Mouse (Mus musculus): ENCODE measurements around the gene Aagab. TPM values are rescaled to one million over a fixed set of nuclear protein-coding genes. Genes with fewer than 3 reads are reported as not detected.

The Aagab gene
- polyA plus RNA-seq, 1 experiment from 2014 or later = 27.8 TPM

DNA sequence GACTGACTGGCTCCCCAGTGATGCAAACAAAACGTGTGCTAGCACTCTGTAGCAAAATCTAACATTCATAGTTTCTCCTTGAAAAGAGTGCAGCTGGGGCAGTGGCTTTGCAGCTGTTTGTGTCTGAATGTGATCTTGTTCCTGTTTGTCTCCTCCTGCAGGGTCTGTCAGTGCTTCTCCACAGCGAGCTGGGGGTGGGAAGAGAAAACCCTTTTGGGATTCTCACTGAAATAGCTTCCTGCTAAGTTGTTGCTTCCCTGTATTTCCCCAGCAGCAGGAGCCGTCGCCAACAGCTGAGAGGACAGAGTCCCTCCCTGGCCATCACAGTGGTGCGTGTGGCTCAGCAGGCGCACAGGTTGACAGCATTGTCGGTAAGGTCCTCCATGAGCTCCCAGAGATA, 33.7 kb downstream of the Aagab start:
- 66% methylated on average over 7 of the region's 7 CpGs for WGBS
- Histone ChIP-seq H3K27ac (no peak overlapping the region), H3K27me3 (ENCODE audit: insufficient read depth, poor library complexity, severe bottlenecking) (no peaks in the 10 kb centered on the region), H3K9me3 (no peaks in the 10 kb centered on the region), H3K4me3 (no peak overlapping the region), H3K36me3 (peaks cover 46% of the 10 kb centered on the region), H3K4me1 (0 out of 2 replicates have a peak, but pooled peaks cover 3% of the 10 kb centered on the region)
- no peak for DNase-seq (ENCODE audit: low spot score)

DNA sequence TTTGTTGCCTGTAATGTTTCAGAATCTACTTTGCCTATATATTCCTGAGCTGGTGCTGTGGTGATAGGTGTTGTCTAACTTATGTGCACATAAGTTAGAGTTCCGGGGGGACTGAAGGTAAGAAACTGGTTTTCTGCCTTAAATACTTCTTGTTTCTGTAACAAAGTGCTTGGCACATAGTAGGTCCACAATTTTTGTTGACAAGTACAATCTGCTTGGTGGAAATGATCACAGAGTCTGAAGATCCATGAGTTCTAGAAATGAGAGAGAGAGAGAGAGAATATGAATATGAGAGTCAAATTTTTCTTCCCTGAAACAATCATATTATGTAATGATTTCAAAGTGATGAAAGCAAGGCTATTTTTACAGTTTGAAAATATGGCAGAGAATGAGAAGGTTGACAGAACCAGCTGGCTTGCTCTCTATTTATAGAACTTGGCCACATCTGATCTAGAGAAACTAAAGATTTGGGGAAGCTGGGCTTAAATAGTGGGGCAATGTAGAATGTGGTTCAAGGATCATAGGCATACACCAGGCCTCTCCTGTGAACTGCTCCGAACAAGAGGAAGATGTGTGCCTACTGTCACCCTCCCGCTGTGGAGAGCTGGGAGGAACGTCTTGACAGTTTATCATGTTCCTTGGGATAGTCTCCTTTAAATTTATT, 39.7 kb downstream of the Aagab start:
- H3K27me3 ChIP-seq (ENCODE audit: insufficient read depth, poor library complexity, severe bottlenecking) = no peaks in the 10 kb centered on the region
- WGBS = 92% methylated on average over 4 of the region's 4 CpGs
- DNase-seq (ENCODE audit: low spot score) = no peak
- no peak overlapping the region; the same call in 1 of the 2 replicates for H3K27ac ChIP-seq
- H3K36me3 ChIP-seq = peaks cover 69% of the 10 kb centered on the region
- H3K4me1 ChIP-seq = peaks cover 10% of the 10 kb centered on the region
- H3K9me3 ChIP-seq = no peaks in the 10 kb centered on the region
- H3K4me3 ChIP-seq = no peak overlapping the region

DNA sequence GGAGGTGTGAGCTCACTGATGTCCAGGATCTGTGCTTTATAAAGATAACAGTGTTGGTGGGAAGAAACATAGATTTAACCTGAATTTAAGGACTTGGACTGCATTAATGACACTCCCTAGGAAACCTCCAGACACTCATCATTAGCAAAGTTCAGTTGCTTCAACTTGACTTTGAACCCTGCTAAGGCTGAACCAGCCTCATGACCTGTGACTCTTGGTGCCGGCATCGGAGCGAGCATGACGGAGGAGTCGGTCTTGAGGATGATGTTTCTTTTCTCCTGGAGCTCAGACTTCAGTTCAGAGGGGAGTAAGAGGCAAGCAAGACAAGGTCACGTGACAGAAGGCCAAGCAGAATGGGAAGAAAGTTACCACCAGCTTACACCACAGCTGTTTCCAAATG, 41.6 kb downstream of the Aagab start:
- H3K4me1 ChIP-seq = peaks cover 6% of the 10 kb centered on the region
- peaks cover 77% of the 10 kb centered on the region for H3K36me3 ChIP-seq
- no peaks in the 10 kb centered on the region for H3K9me3 ChIP-seq
- no peak overlapping the region for H3K27ac ChIP-seq
- DNase-seq (ENCODE audit: low spot score) = no peak
- no peak overlapping the region for H3K4me3 ChIP-seq
- WGBS = 93% methylated on average over 6 of the region's 6 CpGs
- no peaks in the 10 kb centered on the region for H3K27me3 ChIP-seq (ENCODE audit: insufficient read depth, poor library complexity, severe bottlenecking)

DNA sequence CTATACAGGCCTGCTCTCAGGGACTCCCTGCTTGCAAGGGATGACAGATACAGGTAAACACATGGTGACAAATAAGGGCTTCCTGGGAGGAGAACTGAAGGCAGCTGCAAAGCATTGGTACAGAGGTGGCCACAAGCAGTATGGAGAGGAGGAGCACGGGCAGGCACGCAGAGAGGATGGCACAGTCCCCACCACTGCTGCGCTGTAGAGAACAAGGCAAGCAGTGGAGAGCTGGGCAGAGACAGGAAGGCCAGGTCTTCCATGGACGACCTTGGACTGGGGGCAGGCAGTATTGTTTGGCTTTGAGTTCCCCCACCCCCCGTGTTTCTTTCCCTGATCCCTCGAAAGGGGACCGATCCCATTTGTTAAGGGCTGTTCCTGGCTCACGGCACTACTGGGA, 42.6 kb downstream of the Aagab start:
- DNase-seq (ENCODE audit: low spot score) = no peak
- H3K4me1 ChIP-seq = peaks cover 6% of the 10 kb centered on the region
- H3K4me3 ChIP-seq = no peak overlapping the region
- 79% methylated on average over 8 of the region's 8 CpGs for WGBS
- H3K27me3 ChIP-seq (ENCODE audit: insufficient read depth, poor library complexity, severe bottlenecking) = no peaks in the 10 kb centered on the region
- no peak overlapping the region for H3K27ac ChIP-seq
- no peaks in the 10 kb centered on the region for H3K9me3 ChIP-seq
- H3K36me3 ChIP-seq = peaks cover 80% of the 10 kb centered on the region

DNA sequence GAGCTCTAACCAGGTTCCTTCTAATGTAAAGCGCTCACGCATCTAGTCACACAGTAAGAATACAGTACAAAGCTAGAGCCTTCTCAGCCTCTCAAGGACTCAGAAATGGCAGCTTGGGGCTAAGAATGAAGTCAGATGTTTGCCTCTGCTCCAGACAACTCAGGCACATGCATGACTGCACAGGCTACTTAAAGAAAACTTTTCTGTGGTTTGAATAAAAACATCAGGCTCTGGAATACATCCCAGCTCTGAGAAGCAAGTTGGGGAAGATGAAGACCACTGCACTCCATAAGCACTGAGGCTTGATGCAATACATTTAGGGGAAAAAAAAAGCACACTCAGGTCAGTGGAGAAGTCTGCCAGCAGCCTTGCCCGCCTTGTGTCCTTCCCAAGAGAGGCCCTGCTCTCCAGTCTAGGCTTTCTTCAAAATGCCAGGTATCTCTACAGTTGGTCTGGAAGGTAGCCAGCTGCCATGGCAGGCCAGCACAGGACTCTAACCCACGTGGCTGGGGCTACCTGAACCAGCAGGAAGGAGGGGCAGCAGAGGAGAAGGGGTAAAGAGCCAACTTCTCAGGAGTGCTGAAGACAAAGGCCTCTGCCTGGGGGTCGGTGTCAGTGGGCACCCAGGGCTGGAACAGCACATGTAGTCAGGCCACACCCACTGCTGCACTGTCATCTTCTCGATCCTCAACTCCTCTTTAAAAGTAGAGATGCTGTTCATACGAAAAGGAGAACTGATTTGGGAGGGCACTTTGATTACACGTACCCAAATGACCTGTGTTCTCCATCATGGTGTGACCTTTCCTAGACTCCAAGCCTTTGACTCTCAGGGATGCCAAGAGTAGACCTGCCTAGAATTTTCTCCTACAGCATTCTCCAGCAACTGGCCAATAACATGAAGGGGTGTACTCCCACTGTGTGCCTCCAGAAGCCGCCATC, 45.4 kb downstream of the Aagab start:
- peaks cover 90% of the 10 kb centered on the region for H3K36me3 ChIP-seq
- 85% methylated on average over 9 of the region's 9 CpGs for WGBS
- H3K4me1 ChIP-seq = peaks cover 11% of the 10 kb centered on the region
- H3K27ac ChIP-seq = no peak overlapping the region
- no peaks in the 10 kb centered on the region for H3K27me3 ChIP-seq (ENCODE audit: insufficient read depth, poor library complexity, severe bottlenecking)
- H3K9me3 ChIP-seq = no peaks in the 10 kb centered on the region
- H3K4me3 ChIP-seq = no peak overlapping the region
- no peak for DNase-seq (ENCODE audit: low spot score)

DNA sequence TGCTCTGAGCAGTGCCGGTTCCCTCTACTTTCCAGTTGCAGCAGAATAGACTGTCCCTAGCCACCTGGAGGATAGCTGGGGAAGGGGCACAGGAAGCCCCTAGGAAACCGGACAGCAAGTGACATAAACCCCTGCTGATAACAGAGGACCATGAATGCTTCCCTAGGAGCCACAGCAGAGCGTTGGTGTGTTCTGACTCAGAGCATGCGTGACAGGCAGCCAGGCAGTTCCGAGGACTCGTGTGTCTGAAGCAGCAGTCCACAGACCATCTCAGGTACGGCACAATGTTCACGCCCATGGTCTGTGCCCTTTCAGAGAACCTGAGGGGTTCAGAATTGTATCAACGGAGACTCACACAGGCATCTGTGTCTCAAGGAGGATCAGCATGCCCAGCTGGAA, 46.1 kb downstream of the Aagab start:
- Histone ChIP-seq H3K4me3 (no peak overlapping the region), H3K36me3 (peaks cover 89% of the 10 kb centered on the region), H3K4me1 (peaks cover 14% of the 10 kb centered on the region), H3K9me3 (no peaks in the 10 kb centered on the region), H3K27me3 (ENCODE audit: insufficient read depth, poor library complexity, severe bottlenecking) (no peaks in the 10 kb centered on the region), H3K27ac (no peak overlapping the region)
- 78% methylated on average over 9 of the region's 9 CpGs for WGBS
- no peak for DNase-seq (ENCODE audit: low spot score)

DNA sequence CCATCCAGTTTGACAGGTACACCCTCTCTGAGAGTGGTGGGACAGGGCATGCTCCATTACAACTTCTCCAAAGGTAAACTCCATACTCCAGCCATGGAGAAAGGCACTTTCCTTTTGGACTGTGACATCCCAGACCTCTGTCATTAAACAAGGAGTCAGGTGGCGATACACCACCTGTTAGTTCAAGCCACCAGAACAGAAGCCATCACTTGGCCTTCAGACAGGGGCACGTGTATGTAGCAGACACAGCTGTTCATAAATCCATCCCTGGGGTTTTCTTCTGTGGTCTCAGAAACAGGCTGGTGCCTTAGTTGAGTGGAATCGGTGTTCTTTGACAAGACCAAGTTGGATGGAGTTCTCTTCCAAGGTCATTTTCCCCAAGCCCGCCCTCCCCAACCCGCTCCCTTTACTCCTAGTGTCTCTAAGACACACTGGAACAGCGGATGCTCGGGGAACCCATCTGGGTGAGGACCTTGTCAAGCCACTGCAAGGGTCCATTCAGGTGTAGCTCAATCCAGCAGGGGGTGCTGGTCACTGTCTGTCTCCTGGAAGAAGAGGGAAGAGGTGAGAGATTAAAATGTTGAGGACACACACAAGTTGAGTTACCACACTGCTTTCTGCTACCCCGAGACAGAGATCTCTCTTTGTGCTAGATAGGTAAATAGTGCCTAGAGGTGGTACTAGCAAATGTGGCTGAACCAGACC, 47.5 kb downstream of the Aagab start:
- H3K4me3 ChIP-seq = no peak overlapping the region
- no peaks in the 10 kb centered on the region for H3K9me3 ChIP-seq
- peaks cover 25% of the 10 kb centered on the region for H3K4me1 ChIP-seq
- peaks cover 94% of the 10 kb centered on the region for H3K36me3 ChIP-seq
- no peaks in the 10 kb centered on the region for H3K27me3 ChIP-seq (ENCODE audit: insufficient read depth, poor library complexity, severe bottlenecking)
- no peak for DNase-seq (ENCODE audit: low spot score)
- WGBS = 83% methylated on average over 8 of the region's 8 CpGs
- no peak overlapping the region for H3K27ac ChIP-seq

DNA sequence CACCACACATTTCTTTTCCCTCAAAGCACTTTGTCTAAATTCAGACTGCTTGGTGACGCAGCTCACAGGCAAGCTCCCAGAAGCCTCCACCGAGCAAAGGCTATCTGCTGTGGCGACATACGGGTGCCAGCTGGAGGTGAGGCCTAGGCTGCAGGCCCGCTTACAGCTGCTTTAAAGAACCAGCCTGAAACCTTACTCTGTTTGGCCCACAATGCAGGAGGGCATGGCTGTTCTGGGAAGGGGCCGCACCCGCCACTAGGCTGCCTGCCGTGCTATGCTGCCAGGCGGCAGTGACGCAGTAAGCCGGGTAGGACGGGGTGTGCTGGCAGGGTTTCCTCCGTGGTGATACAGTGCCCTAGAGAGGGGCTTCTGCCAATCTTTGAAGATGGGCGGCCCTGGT, 48.4 kb downstream of the Aagab start:
- DNase-seq (ENCODE audit: low spot score) = no peak
- H3K27me3 ChIP-seq (ENCODE audit: insufficient read depth, poor library complexity, severe bottlenecking) = no peaks in the 10 kb centered on the region
- no peak overlapping the region for H3K27ac ChIP-seq
- peaks cover 30% of the 10 kb centered on the region for H3K4me1 ChIP-seq
- H3K4me3 ChIP-seq = no peak overlapping the region
- H3K36me3 ChIP-seq = peaks cover 95% of the 10 kb centered on the region
- no peaks in the 10 kb centered on the region for H3K9me3 ChIP-seq
- 89% methylated on average over 14 of the region's 14 CpGs for WGBS

DNA sequence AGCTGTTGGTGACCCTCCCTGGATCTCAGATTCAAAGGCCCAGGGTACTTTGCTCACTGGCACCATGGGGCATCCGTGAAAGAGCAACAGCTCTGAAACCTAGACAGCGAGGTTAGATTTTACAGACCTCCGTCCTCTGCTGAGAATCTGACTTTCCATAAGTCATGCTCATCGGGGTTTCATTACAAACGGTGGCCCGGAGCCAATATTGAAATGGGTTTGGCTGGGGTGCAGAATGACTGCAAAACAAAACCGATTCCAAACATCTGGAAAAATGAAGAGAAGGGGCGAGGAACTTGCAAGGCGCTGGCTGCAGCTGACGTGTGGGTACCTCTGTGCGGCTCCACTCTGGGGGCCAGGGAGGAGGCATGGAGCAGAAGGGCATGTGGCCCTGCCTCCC, 49.1 kb downstream of the Aagab start:
- peaks cover 91% of the 10 kb centered on the region for H3K36me3 ChIP-seq
- H3K4me3 ChIP-seq = no peak overlapping the region
- no peak overlapping the region for H3K27ac ChIP-seq
- H3K9me3 ChIP-seq = no peaks in the 10 kb centered on the region
- no peaks in the 10 kb centered on the region for H3K27me3 ChIP-seq (ENCODE audit: insufficient read depth, poor library complexity, severe bottlenecking)
- no peak for DNase-seq (ENCODE audit: low spot score)
- peaks cover 37% of the 10 kb centered on the region for H3K4me1 ChIP-seq
- WGBS = 92% methylated on average over 11 of the region's 11 CpGs

DNA sequence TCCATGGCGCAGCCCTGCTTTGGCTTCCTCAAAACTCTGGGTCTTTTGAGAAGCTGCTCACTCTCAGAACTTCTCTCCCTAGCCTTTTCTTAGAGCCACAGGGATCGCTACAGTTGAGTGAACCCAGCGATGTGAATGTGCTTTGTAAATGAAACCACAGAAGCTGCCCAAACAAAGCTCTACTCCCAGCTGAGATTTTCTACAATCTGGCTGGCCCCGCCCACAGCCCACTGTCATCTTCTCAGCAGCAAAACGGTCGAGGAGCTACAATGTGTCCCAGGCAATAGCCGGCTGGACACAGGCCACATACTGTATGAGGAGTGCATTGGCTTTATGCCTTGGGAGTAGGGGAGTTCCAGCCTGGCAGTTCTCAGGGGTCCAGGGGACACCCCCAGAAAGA, 51.2 kb downstream of the Aagab start:
- Histone ChIP-seq H3K9me3 (no peaks in the 10 kb centered on the region), H3K4me1 (peaks cover 52% of the 10 kb centered on the region), H3K36me3 (peaks cover 82% of the 10 kb centered on the region), H3K27me3 (ENCODE audit: insufficient read depth, poor library complexity, severe bottlenecking) (no peaks in the 10 kb centered on the region), H3K4me3 (no peak overlapping the region), H3K27ac (no peak overlapping the region)
- 59% methylated on average over 7 of the region's 7 CpGs for WGBS
- DNase-seq (ENCODE audit: low spot score) = no peak

DNA sequence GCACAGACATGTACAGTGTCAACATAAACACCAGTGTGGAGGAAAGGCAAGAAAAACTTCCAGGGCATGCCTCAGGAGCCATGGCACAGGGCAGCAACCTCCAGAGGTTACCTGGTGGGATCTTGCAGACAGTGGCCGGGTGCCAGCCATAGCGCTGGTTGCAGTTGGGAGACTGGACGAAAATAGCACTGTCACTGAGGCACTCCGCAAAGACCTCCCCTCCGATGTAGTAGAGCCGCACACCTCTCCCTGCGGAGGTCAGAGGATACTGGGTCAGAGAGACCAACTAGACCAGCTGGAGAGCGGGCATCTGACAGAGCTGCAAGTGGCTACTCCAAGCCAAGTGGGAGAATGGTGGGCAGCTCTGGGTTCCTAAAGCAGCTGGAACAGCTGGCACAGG, 52.1 kb downstream of the Aagab start:
- H3K27ac ChIP-seq = no peak overlapping the region
- no peaks in the 10 kb centered on the region for H3K27me3 ChIP-seq (ENCODE audit: insufficient read depth, poor library complexity, severe bottlenecking)
- H3K4me1 ChIP-seq = peaks cover 52% of the 10 kb centered on the region
- no peak for DNase-seq (ENCODE audit: low spot score)
- H3K4me3 ChIP-seq = no peak overlapping the region
- H3K9me3 ChIP-seq = no peaks in the 10 kb centered on the region
- peaks cover 81% of the 10 kb centered on the region for H3K36me3 ChIP-seq
- 68% methylated on average over 8 of the region's 8 CpGs for WGBS

DNA sequence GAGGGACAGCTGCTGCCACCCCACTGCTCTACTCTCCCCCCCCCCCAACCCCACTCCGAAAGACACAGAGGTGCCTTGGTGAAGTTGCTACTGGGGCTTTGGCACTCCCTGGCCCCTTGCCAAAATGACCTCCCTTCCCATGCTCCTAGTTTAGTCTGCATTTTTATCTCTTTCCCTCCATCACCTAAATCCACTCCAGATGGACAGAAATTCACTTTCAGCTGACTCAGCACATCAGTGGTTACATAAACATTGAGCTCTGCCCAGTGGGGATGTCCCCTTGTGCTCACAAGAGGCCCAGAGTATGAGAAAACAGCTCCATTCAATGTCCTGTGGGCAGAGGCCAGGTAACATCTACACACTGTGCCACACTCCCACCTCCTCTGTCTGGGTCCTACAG, 52.6 kb downstream of the Aagab start:
- Histone ChIP-seq H3K27ac (peak overlapping the region; percentile 1; the same call in 1 of the 2 replicates), H3K36me3 (peaks cover 81% of the 10 kb centered on the region)

DNA sequence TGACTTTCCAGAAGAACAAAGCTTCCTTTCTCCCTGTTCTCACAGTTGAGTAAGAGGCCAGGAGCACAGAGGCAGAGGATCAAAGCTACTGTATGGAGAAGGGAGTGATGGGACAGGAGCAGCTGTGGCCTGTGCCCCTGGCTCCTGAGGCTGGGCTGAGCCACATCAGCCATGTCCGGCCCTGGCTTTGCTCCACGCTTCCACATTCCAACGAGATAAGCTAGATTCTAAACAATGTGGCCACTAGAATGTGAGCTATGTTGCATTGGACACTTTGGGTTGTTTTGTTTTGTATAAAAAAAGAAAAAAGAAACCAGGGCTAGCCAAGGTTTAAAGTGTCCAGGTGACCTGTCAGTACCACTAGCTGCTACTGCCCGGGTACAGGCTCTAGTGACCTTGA, 54.7 kb downstream of the Aagab start:
- H3K27ac ChIP-seq = peak overlapping the region; percentile 65
- WGBS = 13% methylated on average over 4 of the region's 4 CpGs
- no peaks in the 10 kb centered on the region for H3K27me3 ChIP-seq (ENCODE audit: insufficient read depth, poor library complexity, severe bottlenecking)
- H3K9me3 ChIP-seq = no peaks in the 10 kb centered on the region
- H3K36me3 ChIP-seq = peaks cover 81% of the 10 kb centered on the region
- peaks cover 47% of the 10 kb centered on the region for H3K4me1 ChIP-seq
- no peak for DNase-seq (ENCODE audit: low spot score)
- H3K4me3 ChIP-seq = no peak overlapping the region

More for the DNA sequence above, 52.6 kb downstream of the Aagab start:
- H3K4me3 ChIP-seq = no peak overlapping the region
- H3K4me1 ChIP-seq = peaks cover 52% of the 10 kb centered on the region
- DNase-seq (ENCODE audit: low spot score) = no peak
- H3K9me3 ChIP-seq = no peaks in the 10 kb centered on the region
- 60% methylated on average over 1 of the region's 1 CpGs for WGBS
- H3K27me3 ChIP-seq (ENCODE audit: insufficient read depth, poor library complexity, severe bottlenecking) = no peaks in the 10 kb centered on the region

Measured in heart, embryonic 10.5 days (tissue).